Mouse (Mus musculus) common myeloid progenitor, adult 5-6 weeks (primary cell): ENCODE results near the gene Rab34. TPM values are rescaled to one million over a fixed set of nuclear protein-coding genes. Genes with fewer than 3 reads are reported as not detected.

ENCODE experiments used
- ATAC-seq: replicated peaks from 2 replicates; pipeline ENCODE4 v1.8.0; 2016; ENCODE audit warnings: low read depth, mild to moderate bottlenecking, moderate TSS enrichment, inconsistent platforms; ENCODE audit not compliant: poor library complexity, severe bottlenecking
- total RNA-seq: library from RNA; stranded (forward); fragments of 200-1000, 187-1606 nt; gene quantifications from 2 replicates; pipeline ENCODE4 v1.2.3, GENCODE M21; 2017

Rab34 gene
- total RNA-seq, 1 experiment from 2014 or later = 2.0 TPM

DNA sequence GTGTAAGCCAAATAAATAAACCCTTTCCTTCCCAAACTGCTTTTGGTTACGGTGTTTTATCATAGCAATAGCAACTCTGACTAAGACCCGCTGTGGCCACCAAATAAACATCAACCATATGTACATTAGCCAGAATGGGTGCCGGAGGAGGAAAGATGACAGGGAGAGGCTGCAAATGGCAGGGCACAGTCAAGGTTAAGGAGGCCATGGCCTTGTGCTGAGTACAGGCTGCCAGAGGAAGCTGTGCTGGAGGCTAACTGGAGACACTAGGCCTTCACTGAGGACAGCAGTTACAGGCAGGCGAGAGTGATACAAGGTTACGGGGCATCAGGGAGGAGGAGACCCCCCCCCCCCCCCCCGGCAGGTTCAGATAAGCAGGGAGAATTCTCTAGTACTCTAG, 21.7 kb downstream of the Rab34 start:
- no peak for ATAC-seq

DNA sequence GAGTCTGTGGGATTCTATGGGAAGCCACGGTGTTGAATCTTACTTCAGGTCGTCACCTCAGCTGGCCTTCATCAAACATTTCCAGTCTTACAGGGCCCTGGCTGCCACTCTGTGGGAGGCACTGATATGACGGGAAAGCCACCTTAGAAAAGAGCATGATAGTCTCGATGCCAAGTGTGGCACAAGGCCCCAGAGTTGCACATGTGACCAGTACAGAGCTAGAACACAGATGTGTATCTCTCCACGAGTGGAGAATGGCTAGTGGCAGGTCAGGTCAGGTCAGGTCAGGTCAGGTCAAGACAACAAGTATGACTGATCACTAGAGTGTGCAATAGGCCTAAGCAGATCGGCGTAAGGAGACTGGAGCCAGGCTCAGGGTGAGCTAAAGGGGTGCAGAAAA, 22.4 kb downstream of the Rab34 start:
- no peak for ATAC-seq

DNA sequence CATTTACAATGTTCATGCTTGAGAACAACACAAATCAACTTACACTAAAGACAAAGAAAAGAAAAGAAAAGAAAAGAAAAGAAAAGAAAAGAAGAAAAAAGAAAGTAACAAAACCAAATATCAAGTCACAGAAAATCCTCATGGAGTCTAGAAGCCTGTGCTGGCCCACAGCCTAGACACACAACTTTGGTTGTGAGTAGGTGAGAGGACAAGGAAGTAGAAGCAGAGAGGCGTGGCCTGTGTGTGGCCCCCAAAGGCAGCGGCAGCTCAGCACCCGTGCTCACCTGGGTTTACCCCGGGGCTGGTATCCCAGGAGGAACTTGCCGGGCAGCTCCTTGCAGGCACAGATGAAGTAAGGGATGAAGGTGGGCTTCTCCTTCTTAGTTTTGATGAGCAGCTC, 23.3 kb downstream of the Rab34 start:
- ATAC-seq = no peak

DNA sequence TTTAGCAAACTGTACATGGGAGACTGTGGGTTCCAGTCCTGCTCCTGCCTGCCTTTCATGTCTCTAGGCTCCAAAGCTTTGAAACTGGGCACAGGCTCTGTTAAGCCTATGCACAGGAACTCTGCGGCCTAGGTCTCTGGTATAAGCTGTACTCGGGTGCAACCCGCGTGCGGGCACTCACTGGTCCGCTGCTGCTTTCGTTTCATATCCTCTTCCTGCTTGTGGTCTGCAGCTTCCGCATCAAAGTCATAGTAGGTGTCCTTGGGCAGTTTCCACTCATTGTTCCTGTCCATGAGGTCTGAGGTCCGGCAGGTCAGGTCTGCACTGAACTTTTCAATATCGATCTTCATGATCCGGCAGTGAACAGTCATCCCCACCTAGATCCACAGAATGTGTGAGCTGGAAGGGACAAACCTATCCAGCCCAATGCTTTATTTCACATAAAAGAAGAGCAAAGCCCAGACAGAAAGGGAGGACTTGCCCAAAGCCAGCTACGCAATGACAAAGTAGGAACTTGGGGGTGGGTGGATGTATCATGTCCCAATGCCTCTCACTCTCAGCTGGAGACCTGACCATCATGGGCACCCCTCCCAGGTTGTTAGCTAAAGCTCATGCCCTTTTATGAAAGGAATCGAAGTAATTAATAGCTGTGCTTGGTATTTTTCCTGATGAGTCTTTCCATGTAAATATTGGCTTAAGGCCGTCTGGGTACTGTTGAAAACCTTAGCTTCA, 25.0 kb downstream of the Rab34 start:
- ATAC-seq = peak; percentile 69

DNA sequence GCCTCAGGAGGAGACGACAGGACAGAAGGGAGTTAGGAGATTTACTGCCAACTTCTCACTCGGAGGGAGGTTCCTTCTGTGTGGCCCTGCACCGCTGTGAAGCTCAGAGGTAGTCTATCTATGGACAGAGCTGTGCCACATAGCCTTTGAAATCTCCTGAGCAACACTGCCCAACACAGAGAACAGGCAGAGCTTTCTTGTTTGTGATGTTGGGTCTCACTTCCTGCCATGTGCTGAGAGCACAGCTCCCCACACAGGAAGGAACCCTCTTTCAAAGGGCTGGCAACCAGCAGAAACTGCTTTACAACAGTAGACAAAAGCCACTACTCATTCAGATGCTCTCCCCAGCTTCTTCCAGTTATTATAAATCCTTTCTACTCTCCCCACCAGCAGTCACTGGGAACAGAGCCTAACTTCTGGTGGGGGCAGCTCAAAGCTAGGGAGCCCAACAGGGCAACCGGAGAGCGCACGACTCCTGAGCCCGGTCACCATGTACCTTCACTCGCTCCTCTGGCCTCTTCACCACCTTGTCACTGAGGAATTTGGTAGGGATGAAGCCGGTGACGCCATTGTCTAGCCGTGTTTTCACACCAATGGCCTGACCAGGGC, 27.6 kb downstream of the Rab34 start:
- ATAC-seq = no peak

DNA sequence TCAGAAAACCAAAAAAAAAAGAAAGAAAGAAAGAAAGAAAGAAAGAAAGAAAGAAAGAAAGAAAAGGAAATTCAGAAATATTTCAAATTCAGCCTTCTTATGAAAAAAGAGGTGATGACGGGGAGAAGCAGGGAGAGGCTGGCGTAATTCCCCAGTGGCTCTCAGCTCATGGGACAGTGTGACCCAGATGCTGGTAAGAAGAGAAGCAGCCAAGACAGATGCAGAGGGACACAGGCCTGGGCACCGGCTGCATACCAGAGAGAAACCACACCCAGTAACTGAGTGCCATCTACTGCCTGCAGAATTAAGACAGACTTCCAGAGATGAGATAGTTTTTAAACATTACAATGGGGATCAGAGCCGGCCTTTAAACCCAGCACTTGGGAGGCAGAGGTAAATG, 35.4 kb downstream of the Rab34 start:
- ATAC-seq = no peak

DNA sequence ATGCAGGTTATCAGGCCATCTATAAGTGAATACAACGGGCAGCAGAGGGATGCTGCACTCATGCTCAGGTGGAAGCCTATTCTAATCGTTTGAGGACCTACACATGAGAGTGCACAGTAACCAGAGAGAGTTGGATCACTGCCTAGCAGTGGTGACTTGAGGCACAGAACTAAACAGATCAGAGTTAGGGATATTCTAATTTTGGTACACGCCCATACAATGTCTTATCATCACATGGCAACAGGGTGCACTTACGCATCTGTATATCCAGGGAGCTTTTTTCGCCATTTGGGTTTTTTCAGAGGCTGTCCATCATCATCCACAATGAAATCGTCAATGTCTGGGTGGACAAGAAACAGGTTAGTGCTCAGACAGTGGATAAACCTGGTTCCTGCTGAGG, 43.3 kb downstream of the Rab34 start:
- ATAC-seq = no peak

DNA sequence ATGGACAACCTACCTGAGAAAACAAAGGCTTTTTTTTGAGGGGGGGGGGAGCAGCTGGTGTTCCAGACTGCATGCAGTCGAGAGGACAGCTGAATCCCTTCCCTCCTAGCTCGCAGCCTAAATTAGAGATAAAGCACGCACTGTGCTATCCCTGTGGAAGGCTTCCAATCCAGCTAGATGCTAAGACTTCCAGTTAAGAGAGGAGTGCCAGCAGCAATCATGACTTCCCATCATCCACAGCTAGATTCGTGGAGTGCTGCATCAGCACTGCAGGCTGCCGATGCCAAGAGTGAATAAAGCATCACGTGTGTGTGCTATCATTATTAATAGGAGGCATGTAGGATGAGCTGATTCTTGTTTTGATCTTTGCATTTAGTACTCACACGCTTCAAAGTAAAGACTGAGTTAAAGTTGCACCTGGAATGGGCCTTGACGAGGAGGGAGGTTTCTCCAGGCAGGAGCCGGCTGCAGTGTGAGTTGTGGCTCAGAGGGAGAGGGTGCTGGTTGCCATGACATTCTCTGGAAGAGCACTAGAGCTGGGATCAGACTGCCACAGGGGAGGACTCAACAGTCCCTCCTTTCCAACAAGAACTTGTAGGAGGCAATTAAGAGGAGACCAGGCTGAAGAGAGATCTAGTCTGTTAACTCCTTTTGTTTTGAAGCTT, 52.1 kb downstream of the Rab34 start:
- ATAC-seq = no peak

Other genes starting within 250 kb of the Rab34 start
- 29.5 and 39.0 TPM in 2 replicates for gene Phf12, start 205.7 kb upstream of the Rab34 start, total RNA-seq
- 12.1 and 12.8 TPM in 2 replicates for gene Dhrs13, start 156.2 kb upstream of the Rab34 start, total RNA-seq
- gene Flot2, start 150.5 kb upstream of the Rab34 start, total RNA-seq = 29.7 and 38.4 TPM in 2 replicates
- gene Eral1, start 108.0 kb upstream of the Rab34 start, total RNA-seq = 19.3 and 25.5 TPM in 2 replicates
- 6.5 and 7.2 TPM in 2 replicates for gene Fam222b, start 93.8 kb upstream of the Rab34 start, total RNA-seq
- 6.9 and 10.2 TPM in 2 replicates for gene Traf4, start 22.8 kb upstream of the Rab34 start, total RNA-seq
- gene Nek8, start 11.8 kb upstream of the Rab34 start, total RNA-seq = 7.1 and 8.2 TPM in 2 replicates
- gene Tlcd1, start 11.7 kb upstream of the Rab34 start, total RNA-seq = 7.9 and 8.1 TPM in 2 replicates
- gene Rpl23a, start 4.8 kb upstream of the Rab34 start, total RNA-seq = 3,236 and 3,976 TPM in 2 replicates
- 1.8 TPM in 1 of 2 replicates, not detected in the other for gene Proca1, start 5.0 kb downstream of the Rab34 start, total RNA-seq
- 42.2 and 57.7 TPM in 2 replicates for gene Sdf2, start 57.3 kb downstream of the Rab34 start, total RNA-seq
- 47.7 and 49.6 TPM in 2 replicates for gene Supt6, start 57.6 kb downstream of the Rab34 start, total RNA-seq
- 88.7 and 92.9 TPM in 2 replicates for gene 2610507B11Rik, start 73.3 kb downstream of the Rab34 start, total RNA-seq
- gene BC030499, start 102.4 kb downstream of the Rab34 start, total RNA-seq = 0.09 TPM in 1 of 2 replicates, not detected in the other
- 45.9 and 52.4 TPM in 2 replicates for gene Spag5, start 113.1 kb downstream of the Rab34 start, total RNA-seq
- gene Aldoc, start 134.5 kb downstream of the Rab34 start, total RNA-seq = 1.4 TPM in 1 of 2 replicates, not detected in the other
- 12.6 and 17.9 TPM in 2 replicates for gene Pigs, start 140.0 kb downstream of the Rab34 start, total RNA-seq
- 13.5 and 33.7 TPM in 2 replicates for gene Unc119, start 155.1 kb downstream of the Rab34 start, total RNA-seq
- not detected in 2 replicates for gene Foxn1, start 198.1 kb downstream of the Rab34 start, total RNA-seq
- gene Slc13a2, start 233.8 kb downstream of the Rab34 start, total RNA-seq = not detected in 2 replicates